Mouse (Mus musculus): ENCODE measurements around the gene Gm44596. TPM values are rescaled to one million over a fixed set of nuclear protein-coding genes. Genes with fewer than 3 reads are reported as not detected.

Gene Gm44596
- polyA plus RNA-seq, 1 experiment from 2014 or later, result not detected

- Histone ChIP-seq H3K4me1 (replicated peaks) (peaks cover 20% of the 10 kb centered on the region), H3K4me2 (peak overlapping the region; percentile 48), H3K9ac (no peak overlapping the region), H3K4me3 (replicated peaks) (peak overlapping the region; percentile 12), H3K27me3 (no peaks in the 10 kb centered on the region), H3K36me3 (replicated peaks) (no peaks in the 10 kb centered on the region), H3K9me3 (replicated peaks) (no peaks in the 10 kb centered on the region), H3K27ac (replicated peaks) (no peak overlapping the region)
- 0 out of 2 replicates have a peak, but pooled peaks have one; percentile 27 for ATAC-seq (ENCODE audit: insufficient read depth)
- 15% methylated on average over 14 of the region's 14 CpGs for WGBS (ENCODE audit: insufficient replicate concordance)
These were observed 70.6 kb downstream of the Gm44596 start for GRCm38 (mm10) chr6:128445761-128446535.

DNA sequence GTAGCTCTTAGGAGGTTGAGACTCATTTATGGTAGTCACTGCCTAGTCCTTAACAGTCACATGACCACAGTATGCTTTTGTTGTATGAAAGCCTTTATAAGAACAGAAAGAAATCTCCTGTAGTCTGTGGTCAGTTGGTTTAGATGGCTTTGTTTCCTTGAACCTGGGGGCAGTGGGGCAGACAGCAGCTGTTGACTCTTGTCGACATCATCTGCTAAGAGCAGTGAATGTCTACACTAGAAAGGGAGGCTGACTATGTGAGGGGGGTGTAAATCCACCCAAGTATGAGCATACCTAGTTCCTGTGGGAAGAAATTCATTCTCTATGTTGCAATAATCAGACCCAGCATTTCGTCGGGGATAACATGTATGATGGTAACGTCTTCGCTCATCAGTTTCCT, 71.8 kb downstream of the Gm44596 start:
- WGBS (ENCODE audit: insufficient replicate concordance), result 72% methylated on average over 5 of the region's 5 CpGs
- no peak for ATAC-seq (ENCODE audit: insufficient read depth)

DNA sequence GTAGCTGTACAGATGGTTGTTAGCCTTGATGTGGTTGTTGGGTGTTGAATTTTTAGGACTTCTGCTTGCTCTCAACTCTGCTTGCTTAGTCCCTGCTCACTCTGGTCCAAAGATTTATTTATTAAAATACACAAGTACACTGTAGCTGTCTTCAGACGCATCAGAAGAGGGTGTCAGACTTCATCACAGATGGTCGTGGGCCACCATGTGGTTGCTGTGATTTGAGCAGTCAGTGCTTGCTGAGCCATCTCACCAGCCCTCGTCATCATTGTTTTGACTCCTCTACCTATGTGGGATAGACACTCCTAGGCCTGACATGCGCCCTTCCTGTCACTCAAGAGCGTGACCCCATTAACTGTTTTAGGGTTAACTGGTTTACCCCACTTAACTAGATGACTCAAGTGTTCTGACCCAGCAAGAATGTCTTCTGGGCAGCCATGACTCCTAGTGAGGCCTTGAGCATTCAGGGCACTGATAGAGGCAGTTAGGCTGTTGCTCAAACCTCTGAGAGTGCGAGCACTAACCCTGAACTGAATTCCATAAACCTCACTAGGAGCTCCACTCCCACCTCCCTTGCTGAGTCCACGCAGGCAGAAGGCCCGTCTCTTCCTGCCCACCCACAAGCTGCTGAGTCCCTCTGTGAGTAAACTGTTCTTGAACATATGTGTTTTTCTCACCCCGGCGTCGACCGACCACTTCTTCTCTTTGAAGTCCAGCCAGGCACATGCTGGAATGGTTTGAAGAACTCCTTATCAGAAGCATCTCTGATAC, 80.7 kb downstream of the Gm44596 start:
- Histone ChIP-seq H3K27ac (replicated peaks) (no peak overlapping the region), H3K27me3 (no peaks in the 10 kb centered on the region), H3K4me1 (replicated peaks) (no peaks in the 10 kb centered on the region), H3K4me2 (no peak overlapping the region), H3K9me3 (replicated peaks) (no peaks in the 10 kb centered on the region), H3K4me3 (replicated peaks) (no peak overlapping the region), H3K36me3 (replicated peaks) (no peaks in the 10 kb centered on the region), H3K9ac (no peak overlapping the region)
- WGBS (ENCODE audit: insufficient replicate concordance), result 63% methylated on average over 12 of the region's 12 CpGs
- ATAC-seq (ENCODE audit: insufficient read depth), result no peak

More for the DNA sequence above, 71.8 kb downstream of the Gm44596 start:
- Histone ChIP-seq H3K27me3 (no peaks in the 10 kb centered on the region), H3K4me1 (replicated peaks) (peaks cover 20% of the 10 kb centered on the region), H3K4me3 (replicated peaks) (no peak overlapping the region), H3K9me3 (replicated peaks) (no peaks in the 10 kb centered on the region), H3K9ac (no peak overlapping the region), H3K36me3 (replicated peaks) (no peaks in the 10 kb centered on the region), H3K27ac (replicated peaks) (no peak overlapping the region), H3K4me2 (no peak overlapping the region)

Other genes starting within 250 kb of the Gm44596 start
- gene Tspan9, start 231.9 kb upstream of the Gm44596 start, polyA plus RNA-seq (2015; fragmentation: Nextera tagmentation; extraction: Ambion mirVana), result 22.9 and 23.6 TPM in 2 replicates
- gene Tead4, start 74.7 kb upstream of the Gm44596 start, polyA plus RNA-seq (2015; fragmentation: Nextera tagmentation; extraction: Ambion mirVana), result 0.55 and 0.56 TPM in 2 replicates
- 1.5 and 1.7 TPM in 2 replicates for gene Tulp3, start 19.7 kb upstream of the Gm44596 start, polyA plus RNA-seq (2015; fragmentation: Nextera tagmentation; extraction: Ambion mirVana)
- 53.4 and 54.9 TPM in 2 replicates for gene Rhno1, start 12.6 kb upstream of the Gm44596 start, polyA plus RNA-seq (2015; fragmentation: Nextera tagmentation; extraction: Ambion mirVana)
- gene Foxm1, start 12.5 kb upstream of the Gm44596 start, polyA plus RNA-seq (2015; fragmentation: Nextera tagmentation; extraction: Ambion mirVana), result 15.8 and 16.5 TPM in 2 replicates
- 0.06 TPM in 1 of 2 replicates, not detected in the other for gene Tex52, start within 50 bp of the Gm44596 start, polyA plus RNA-seq (2015; fragmentation: Nextera tagmentation; extraction: Ambion mirVana)
- 2.1 and 2.6 TPM in 2 replicates for gene Nrip2, start 23.8 kb downstream of the Gm44596 start, polyA plus RNA-seq (2015; fragmentation: Nextera tagmentation; extraction: Ambion mirVana)
- gene Itfg2, start 49.4 kb downstream of the Gm44596 start, polyA plus RNA-seq (2015; fragmentation: Nextera tagmentation; extraction: Ambion mirVana), result 12.1 and 13.9 TPM in 2 replicates
- 188 and 192 TPM in 2 replicates for gene Fkbp4, start 63.2 kb downstream of the Gm44596 start, polyA plus RNA-seq (2015; fragmentation: Nextera tagmentation; extraction: Ambion mirVana)
- 339 and 487 TPM in 2 replicates for gene Pzp, start 151.2 kb downstream of the Gm44596 start, polyA plus RNA-seq (2015; fragmentation: Nextera tagmentation; extraction: Ambion mirVana)
- gene A2ml1, start 206.1 kb downstream of the Gm44596 start, polyA plus RNA-seq (2015; fragmentation: Nextera tagmentation; extraction: Ambion mirVana), result 20.5 and 25.0 TPM in 2 replicates
- 0.51 and 0.56 TPM in 2 replicates for gene Klrb1a, start 248.0 kb downstream of the Gm44596 start, polyA plus RNA-seq (2015; fragmentation: Nextera tagmentation; extraction: Ambion mirVana)